Mouse (Mus musculus) splenic B cell, adult 2 months (primary cell): ENCODE measurements around the gene Mta3.
"Not testable (repeated sequence)": the region's sequence is repeated elsewhere in the genome, so short reads cannot be mapped to it uniquely, and the experiment has no call there.

Source experiments
- DNase-seq: peaks from one replicate; pipeline ENCODE4 v3.0.0-alpha.2; 2011; ENCODE audit warnings: low read depth, low spot score
- H3K27me3 ChIP-seq: 2 replicates; pipeline ENCODE4 v1.6.1; 2012; ENCODE audit warnings: mild to moderate bottlenecking, low read length, moderate library complexity, mixed read lengths; ENCODE audit not compliant: control insufficient read depth, poor library complexity, insufficient read depth, severe bottlenecking
- H3K36me3 ChIP-seq: 2 replicates; pipeline ENCODE4 v1.6.1; 2012; ENCODE audit warnings: mild to moderate bottlenecking, low read length, moderate library complexity, mixed read lengths; ENCODE audit not compliant: control insufficient read depth, poor library complexity, insufficient read depth, severe bottlenecking

The Mta3 gene

GRCm38 (mm10) chr17:83850458-83850857, 144.5 kb downstream of the Mta3 start:
- Histone ChIP-seq H3K36me3 (no peaks in the 10 kb centered on the region; the same call in 1 of the 2 replicates), H3K27me3 (no peaks in the 10 kb centered on the region)
- peak; percentile 90 for DNase-seq

- H3K27me3 ChIP-seq, result no peaks in the 10 kb centered on the region
- peak; percentile 89 for DNase-seq
- H3K36me3 ChIP-seq, result no peaks in the 10 kb centered on the region
Observed at GRCm38 (mm10) chr17:83850864-83851263, 144.9 kb downstream of the Mta3 start.

DNA sequence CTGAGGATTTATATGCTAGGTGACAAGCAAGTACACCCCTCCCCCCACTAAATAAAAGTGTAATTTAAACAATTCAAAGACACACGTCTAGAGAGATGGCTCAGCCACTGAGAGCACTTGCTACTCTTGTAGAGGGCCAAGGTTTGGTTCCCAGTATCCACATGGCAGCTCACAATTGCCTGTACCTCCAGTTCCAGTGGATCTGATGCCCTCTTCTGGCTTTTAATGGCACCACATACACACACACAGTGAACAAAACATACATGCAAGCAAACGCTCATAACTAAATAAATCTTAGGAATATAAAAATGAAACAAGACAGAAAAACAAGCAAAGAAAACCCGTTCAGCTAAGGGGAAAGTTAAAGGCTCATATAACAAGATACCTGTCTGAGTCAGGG, 147.9 kb downstream of the Mta3 start:
- Histone ChIP-seq H3K27me3 (no peaks in the 10 kb centered on the region; the same call in 1 of the 2 replicates), H3K36me3 (no peaks in the 10 kb centered on the region)
- DNase-seq, result peak; percentile 44

DNA sequence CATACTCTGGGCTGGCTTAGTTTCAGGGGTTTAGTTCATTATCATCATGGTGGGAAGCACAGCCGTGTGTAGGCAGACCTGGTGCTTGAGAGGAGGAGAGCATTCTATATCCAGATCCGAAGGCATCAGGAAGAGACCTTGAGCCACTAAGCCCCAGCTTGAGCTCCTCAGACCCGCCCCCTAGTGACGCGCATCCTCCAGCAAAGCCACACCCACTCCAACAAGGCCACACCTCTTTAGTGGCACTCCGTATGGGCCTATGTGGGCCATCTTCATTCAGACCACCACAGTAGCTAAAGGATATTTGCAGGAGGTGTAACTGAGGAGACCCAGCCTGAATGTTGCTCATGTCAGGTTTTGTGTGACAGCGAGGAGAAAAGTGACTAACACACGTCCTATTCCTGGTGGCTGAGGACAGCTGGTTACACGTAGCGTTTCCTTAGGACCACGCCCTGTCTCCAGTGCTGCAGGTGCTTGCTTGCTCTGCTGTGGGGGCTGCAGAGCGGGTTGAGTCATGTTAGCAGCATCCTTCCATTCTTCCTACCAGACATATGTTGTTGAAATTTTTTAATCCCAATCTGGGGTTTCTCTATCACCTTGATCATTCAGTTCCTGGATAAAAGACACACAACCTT, 148.4 kb downstream of the Mta3 start:
- H3K27me3 ChIP-seq, result no peaks in the 10 kb centered on the region; the same call in 1 of the 2 replicates
- peak; percentile 67 for DNase-seq
- no peaks in the 10 kb centered on the region for H3K36me3 ChIP-seq

- no peaks in the 10 kb centered on the region; the same call in 1 of the 2 replicates for H3K27me3 ChIP-seq
- no peak for DNase-seq
Observed at GRCm38 (mm10) chr17:83858413-83858812, 152.4 kb downstream of the Mta3 start.

GRCm38 (mm10) chr17:83859639-83860038, 153.7 kb downstream of the Mta3 start:
- no peak for DNase-seq
- H3K27me3 ChIP-seq, result no peaks in the 10 kb centered on the region; the same call in 1 of the 2 replicates

More at GRCm38 (mm10) chr17:83858413-83858812, 152.4 kb downstream of the Mta3 start:
- H3K36me3 ChIP-seq, result no peaks in the 10 kb centered on the region

DNA sequence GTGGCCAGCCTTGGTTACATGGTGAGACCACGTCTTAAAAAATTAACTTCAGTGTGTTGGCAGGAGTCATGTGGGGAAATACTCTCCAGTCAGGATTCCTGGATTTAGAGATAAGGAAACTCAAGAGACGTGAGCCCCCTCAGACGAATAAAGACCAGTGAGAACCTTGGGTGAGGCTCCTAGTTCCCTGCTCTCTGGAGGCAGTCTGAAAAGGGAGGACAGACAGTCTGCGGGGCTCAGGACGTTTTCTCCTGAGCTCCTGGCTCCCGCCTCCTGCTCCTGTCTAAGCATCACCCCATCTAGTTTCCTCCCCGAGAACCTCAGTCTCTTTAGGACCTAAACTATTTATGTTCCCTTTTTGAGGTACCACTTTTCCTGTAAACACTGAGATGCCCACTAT, 154.3 kb downstream of the Mta3 start:
- DNase-seq, result no peak
- Histone ChIP-seq H3K36me3 (no peaks in the 10 kb centered on the region), H3K27me3 (no peaks in the 10 kb centered on the region; the same call in 1 of the 2 replicates)

More at GRCm38 (mm10) chr17:83859639-83860038, 153.7 kb downstream of the Mta3 start:
- no peaks in the 10 kb centered on the region for H3K36me3 ChIP-seq

GRCm38 (mm10) chr17:83860968-83861367, 155.0 kb downstream of the Mta3 start:
- H3K36me3 ChIP-seq, DNase-seq, H3K27me3 ChIP-seq: not testable (repeated sequence)

DNA sequence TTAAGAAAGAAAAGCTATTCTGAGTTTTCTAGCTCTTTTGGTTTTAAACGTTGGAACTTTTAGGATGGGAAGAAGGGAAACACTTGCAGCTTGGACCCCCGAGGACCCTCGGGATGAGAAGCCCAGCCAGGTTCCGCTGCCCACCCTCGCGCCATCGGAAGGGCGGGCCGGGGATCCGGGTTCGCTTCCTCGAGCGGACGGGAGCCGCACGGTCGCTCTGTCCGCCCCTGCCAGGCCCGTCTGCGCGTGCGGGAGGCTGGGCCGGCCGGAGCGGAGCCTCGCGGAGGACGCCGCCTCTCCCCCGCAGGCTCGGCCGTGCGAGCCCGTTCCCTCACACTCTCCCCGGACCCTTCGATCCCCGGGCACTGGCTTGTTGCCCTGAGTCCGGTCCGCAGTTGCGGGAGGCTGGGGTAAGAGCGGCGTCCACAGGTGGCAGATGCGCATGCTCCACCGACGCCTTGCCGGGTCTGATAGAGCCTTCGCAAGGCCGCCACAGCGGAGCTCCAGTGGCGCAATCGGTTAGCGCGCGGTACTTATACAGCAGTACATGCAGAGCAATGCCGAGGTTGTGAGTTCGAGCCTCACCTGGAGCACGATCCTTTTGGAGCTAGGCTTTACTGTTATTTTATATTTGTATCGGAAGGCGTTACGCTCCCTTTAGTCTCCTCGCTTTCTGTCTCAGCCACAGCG, 155.6 kb downstream of the Mta3 start:
- DNase-seq, result peak; percentile 97
- Histone ChIP-seq H3K36me3 (no peaks in the 10 kb centered on the region), H3K27me3 (no peaks in the 10 kb centered on the region; the same call in 1 of the 2 replicates)

DNA sequence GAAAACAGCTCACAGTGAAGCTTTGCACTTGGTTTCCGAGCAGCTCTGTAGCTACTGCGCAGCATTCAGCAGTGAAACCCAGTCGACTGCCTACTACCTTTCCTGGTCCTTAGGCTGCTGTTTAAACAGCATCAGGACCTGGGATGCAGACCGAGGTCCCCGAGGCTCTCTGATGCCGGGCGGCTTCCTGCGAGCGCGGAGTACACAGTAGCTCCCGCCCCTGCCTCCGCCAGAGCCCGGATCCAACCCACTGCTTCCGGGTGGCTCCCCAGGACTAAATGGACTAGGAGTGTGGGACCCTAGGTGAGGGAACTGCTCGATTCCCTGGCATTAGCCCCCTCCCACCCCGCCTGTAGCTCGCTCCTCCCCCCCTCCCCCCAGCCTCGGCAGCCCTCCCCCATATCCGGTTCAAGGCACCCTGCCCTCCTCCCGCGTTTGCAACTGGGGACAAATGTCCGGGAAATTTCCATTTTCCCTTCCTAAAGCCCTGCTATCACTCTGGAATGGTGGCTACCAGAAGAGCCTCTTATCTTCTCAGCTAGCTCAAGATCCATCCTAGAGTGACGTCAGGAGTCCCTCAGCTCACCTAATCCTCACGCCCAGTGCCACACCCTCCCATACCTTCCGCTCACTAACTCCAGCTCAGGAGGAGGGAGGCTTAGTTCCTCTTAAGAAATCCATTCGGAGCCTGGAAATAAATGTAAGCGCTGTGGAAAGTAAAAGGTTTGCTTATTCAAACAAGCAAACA, 156.3 kb downstream of the Mta3 start:
- Histone ChIP-seq H3K27me3 (no peaks in the 10 kb centered on the region; the same call in 1 of the 2 replicates), H3K36me3 (no peaks in the 10 kb centered on the region)
- DNase-seq, result peak; percentile 69

DNA sequence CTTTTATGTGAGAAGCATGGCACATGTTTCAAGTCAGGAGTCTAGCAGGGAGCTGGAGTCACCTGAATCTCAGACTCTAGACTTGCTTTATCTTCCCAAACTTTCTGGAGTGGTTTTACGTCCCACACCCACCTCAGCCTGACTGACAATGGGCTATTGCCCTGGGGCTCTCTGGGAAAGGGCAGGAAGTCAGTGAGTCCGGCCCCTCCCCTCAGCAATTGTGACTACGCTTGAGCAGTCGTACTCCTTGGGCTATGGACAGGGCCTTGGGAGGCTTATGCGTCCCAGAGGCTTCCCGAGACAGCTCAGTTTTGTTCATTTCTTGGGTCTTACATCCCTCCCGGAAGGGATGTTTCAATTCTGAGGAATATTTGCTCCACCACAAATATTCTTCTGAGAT, 159.4 kb downstream of the Mta3 start:
- Histone ChIP-seq H3K27me3 (no peaks in the 10 kb centered on the region), H3K36me3 (no peaks in the 10 kb centered on the region)
- no peak for DNase-seq

DNA sequence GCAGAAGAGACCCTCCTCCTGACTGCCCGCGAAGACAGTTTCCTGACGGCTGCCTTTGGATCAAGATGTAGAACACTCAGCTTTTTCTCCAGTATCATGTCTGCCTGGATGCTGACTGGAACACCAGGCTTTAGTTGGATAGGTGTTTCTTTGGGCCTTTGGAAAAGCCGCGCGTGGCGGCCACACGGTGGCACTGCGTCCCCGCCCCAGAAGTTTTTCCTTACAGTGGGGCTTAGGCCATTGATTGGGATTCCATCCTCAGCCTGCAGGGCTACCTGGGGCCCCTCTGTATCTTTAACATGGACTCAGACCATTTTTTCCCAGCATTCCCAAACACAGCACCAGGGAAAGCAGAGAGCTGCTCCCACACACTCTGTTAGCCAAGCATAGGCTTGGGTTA, 160.6 kb downstream of the Mta3 start:
- Histone ChIP-seq H3K36me3 (no peaks in the 10 kb centered on the region), H3K27me3 (no peaks in the 10 kb centered on the region)
- no peak for DNase-seq

GRCm38 (mm10) chr17:83870385-83870784, 164.4 kb downstream of the Mta3 start:
- Histone ChIP-seq H3K27me3 (no peaks in the 10 kb centered on the region), H3K36me3 (no peaks in the 10 kb centered on the region)
- no peak for DNase-seq
